Mouse (Mus musculus) thymus, adult 2 months (tissue): ENCODE measurements at regions not wholly inside any gene's neighbourhood (a gene's known extent, or its start where the extent isn't known, plus 50 kb on each side); places are given as distances from the start of the nearest gene placed in this dataset.

Source experiments
- CTCF ChIP-seq: fragments of 200-500 bp; IDR thresholded peaks from 2 replicates; pipeline ENCODE4 v1.5.1; 2012; ENCODE audit warnings: mild to moderate bottlenecking, control low read depth, low read length, moderate library complexity, borderline replicate concordance; ENCODE audit not compliant: control insufficient read depth, poor library complexity, insufficient read depth; ENCODE audit errors: extremely low read depth
- POLR2A ChIP-seq: fragments of 200-500 bp; IDR thresholded peaks from 2 replicates; pipeline ENCODE4 v1.6.1; 2012; ENCODE audit warnings: mild to moderate bottlenecking, low read length, control low read depth, moderate library complexity; ENCODE audit not compliant: control insufficient read depth, poor library complexity, insufficient read depth; ENCODE audit errors: extremely low read depth

GRCm38 (mm10) chr3:80208028-80208427 lies 323.7 kb downstream of the Fam198b start:
- TF ChIP-seq POLR2A: no peak
- no peak for TF ChIP-seq CTCF
